Mouse (Mus musculus) megakaryocyte-erythroid progenitor cell, adult 5-6 weeks (primary cell): ENCODE measurements at regions not wholly inside any gene's neighbourhood (a gene's known extent, or its start where the extent isn't known, plus 50 kb on each side); places are given as distances from the start of the nearest gene placed in this dataset.

ENCODE experiments used
- ATAC-seq: replicated peaks from 2 replicates; pipeline ENCODE4 v1.8.0; 2016; ENCODE audit warnings: mild to moderate bottlenecking, inconsistent platforms; ENCODE audit not compliant: severe bottlenecking, poor library complexity, low FRiP score, low TSS enrichment

GRCm38 (mm10) chr13:85570886-85571527, 282.1 kb upstream of the Rasa1 start:
- no peak for ATAC-seq

- ATAC-seq = no peak
Observed at GRCm38 (mm10) chr13:85557821-85558220, 268.9 kb upstream of the Rasa1 start.

GRCm38 (mm10) chr13:85556101-85556853, 267.3 kb upstream of the Rasa1 start:
- ATAC-seq = peak; percentile 71

- no peak for ATAC-seq
Observed at GRCm38 (mm10) chr13:85553072-85553471, 264.1 kb upstream of the Rasa1 start.

- ATAC-seq = no peak
Observed at GRCm38 (mm10) chr13:85509671-85510070, 220.7 kb upstream of the Rasa1 start.

- no peak for ATAC-seq
Observed at GRCm38 (mm10) chr13:85508552-85508951, 219.6 kb upstream of the Rasa1 start.

GRCm38 (mm10) chr13:85507374-85508101, 218.6 kb upstream of the Rasa1 start:
- ATAC-seq = peak; percentile 50

GRCm38 (mm10) chr13:85506875-85507274, 217.9 kb upstream of the Rasa1 start:
- no peak for ATAC-seq

GRCm38 (mm10) chr13:85506030-85506429, 217.1 kb upstream of the Rasa1 start:
- ATAC-seq = peak; percentile 42; the same call in 1 of the 2 replicates

- ATAC-seq = no peak
Observed at GRCm38 (mm10) chr13:85505046-85505445, 216.1 kb upstream of the Rasa1 start.

- no peak for ATAC-seq
Observed at GRCm38 (mm10) chr13:85504001-85504400, 215.1 kb upstream of the Rasa1 start.

GRCm38 (mm10) chr13:85498696-85499095, 209.8 kb upstream of the Rasa1 start:
- peak; percentile 79 for ATAC-seq

- ATAC-seq = no peak
Observed at GRCm38 (mm10) chr13:85484790-85485189, 195.9 kb upstream of the Rasa1 start.

- no peak for ATAC-seq
Observed at GRCm38 (mm10) chr13:85483348-85483747, 194.4 kb upstream of the Rasa1 start.

- ATAC-seq = no peak
Observed at GRCm38 (mm10) chr13:85479405-85479804, 190.5 kb upstream of the Rasa1 start.

GRCm38 (mm10) chr13:85476274-85476846, 187.4 kb upstream of the Rasa1 start:
- ATAC-seq = no peak

- no peak for ATAC-seq
Observed at GRCm38 (mm10) chr13:85471340-85471739, 182.4 kb upstream of the Rasa1 start.

- ATAC-seq = no peak
Observed at GRCm38 (mm10) chr13:85459387-85459786, 170.5 kb upstream of the Rasa1 start.

GRCm38 (mm10) chr13:85458611-85459010, 169.7 kb upstream of the Rasa1 start:
- no peak for ATAC-seq

- ATAC-seq = no peak
Observed at GRCm38 (mm10) chr13:85439581-85439980, 150.7 kb upstream of the Rasa1 start.
